Mouse (Mus musculus) hindbrain, embryonic 15.5 days (tissue): ENCODE results near the gene Tbkbp1. TPM values are rescaled to one million over a fixed set of nuclear protein-coding genes. Genes with fewer than 3 reads are reported as not detected.

Experiments
- ATAC-seq: fragments of 200-750 bp; cut with Nextera tagmentation; 2 replicates; pipeline ENCODE4 v1.8.0; 2017; ENCODE audit warnings: low read depth, moderate number of reproducible peaks, moderate TSS enrichment; ENCODE audit not compliant: low FRiP score
- H3K27ac ChIP-seq: fragments of 300-500 bp; sonication (generic); replicated peaks from 2 replicates; pipeline ENCODE4 v1.5.1; 2015; ENCODE audit warnings: mild to moderate bottlenecking, inconsistent platforms
- H3K27me3 ChIP-seq: fragments of 300-500 bp; sonication (generic); 2 replicates; pipeline ENCODE4 v1.6.1; 2015; ENCODE audit warnings: control low read depth, inconsistent platforms
- H3K36me3 ChIP-seq: fragments of 300-500 bp; sonication (generic); 2 replicates; pipeline ENCODE4 v1.6.1; 2015; ENCODE audit warnings: control low read depth, inconsistent platforms
- H3K4me1 ChIP-seq: fragments of 300-500 bp; sonication (generic); replicated peaks from 2 replicates; pipeline ENCODE4 v1.6.1; 2015; ENCODE audit warnings: control low read depth, inconsistent platforms
- H3K4me2 ChIP-seq: fragments of 300-500 bp; sonication (generic); 2 replicates; pipeline ENCODE4 v1.6.1; 2015; ENCODE audit warnings: moderate library complexity, mild to moderate bottlenecking, inconsistent platforms
- H3K4me3 ChIP-seq: fragments of 300-500 bp; sonication (generic); 2 replicates; pipeline ENCODE4 v1.5.1; 2015; ENCODE audit warnings: mild to moderate bottlenecking, inconsistent platforms
- H3K9ac ChIP-seq: fragments of 300-500 bp; sonication (generic); 2 replicates; pipeline ENCODE4 v1.6.1; 2015; ENCODE audit warnings: inconsistent platforms
- H3K9me3 ChIP-seq: fragments of 300-500 bp; sonication (generic); 2 replicates; pipeline ENCODE4 v1.6.1; 2016; ENCODE audit warnings: control low read depth, inconsistent platforms
- WGBS: fragments of 180-500 bp; shearing (Covaris S2); methylation state at CpG from one replicate; pipeline ENCODE4 v1.1.7; 2015; 5-methylcytosine and 5-hydroxymethylcytosine counted together
- polyA plus RNA-seq: library from polyadenylated mRNA; unstranded; fragments of >200 nt; fragmentation: Nextera tagmentation; extraction: Ambion mirVana; gene quantifications from 2 replicates; pipeline ENCODE4 v1.2.1, GENCODE M21; 2015

The Tbkbp1 gene
- polyA plus RNA-seq, 1 experiment from 2014 or later: 11.1 TPM

DNA sequence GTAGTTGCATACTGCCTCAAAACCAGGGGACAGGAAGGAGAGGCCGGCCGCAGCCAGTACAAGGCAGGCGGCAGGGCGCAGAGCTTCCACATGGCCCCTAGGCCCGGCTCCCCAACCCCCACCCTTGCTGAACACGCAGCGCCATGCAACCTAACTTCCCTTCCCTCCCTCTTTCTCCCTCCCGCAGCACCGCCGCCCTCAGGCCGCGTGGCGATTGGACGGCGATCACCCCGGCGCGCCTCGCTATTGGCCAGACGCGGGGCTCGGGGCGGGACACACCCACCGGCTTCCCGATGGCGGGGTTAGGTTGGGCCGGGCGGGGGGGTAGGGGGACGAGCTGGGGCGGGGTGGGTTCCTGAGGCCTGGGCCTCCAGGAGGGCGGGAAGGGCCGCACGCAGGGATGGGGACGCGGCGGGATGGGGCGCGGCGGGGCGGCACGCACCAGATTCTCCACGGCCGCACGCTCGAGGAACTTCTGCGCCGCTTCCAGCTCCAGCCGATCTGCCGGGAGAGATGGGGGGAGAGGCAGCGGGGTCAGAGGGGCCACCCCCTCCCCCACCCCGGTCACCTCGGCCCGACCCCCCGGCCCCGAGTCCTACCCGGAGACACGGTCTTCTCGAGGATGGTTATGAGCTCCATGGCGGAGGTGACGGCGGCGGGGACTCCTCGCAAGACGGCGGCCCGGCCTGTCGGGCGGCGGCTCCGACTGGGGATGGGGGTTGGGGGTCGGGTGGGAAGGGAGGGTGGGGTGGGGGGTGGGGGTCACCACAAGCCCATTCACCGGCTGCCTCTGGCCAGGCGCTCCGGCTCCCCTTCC lies 35.9 kb upstream of the Tbkbp1 start:
- peak overlapping the region; percentile 95 for H3K27ac ChIP-seq
- peak; percentile 81 for ATAC-seq
- peak overlapping the region; percentile 92 for H3K4me3 ChIP-seq
- peaks cover 39% of the 10 kb centered on the region for H3K4me1 ChIP-seq
- H3K9me3 ChIP-seq: no peaks in the 10 kb centered on the region
- WGBS: under 1% methylated on average over 51 of the region's 74 CpGs
- peaks cover 34% of the 10 kb centered on the region for H3K36me3 ChIP-seq
- H3K27me3 ChIP-seq: no peaks in the 10 kb centered on the region
- peak overlapping the region; percentile 88 for H3K4me2 ChIP-seq
- H3K9ac ChIP-seq: peak overlapping the region; percentile 85

DNA sequence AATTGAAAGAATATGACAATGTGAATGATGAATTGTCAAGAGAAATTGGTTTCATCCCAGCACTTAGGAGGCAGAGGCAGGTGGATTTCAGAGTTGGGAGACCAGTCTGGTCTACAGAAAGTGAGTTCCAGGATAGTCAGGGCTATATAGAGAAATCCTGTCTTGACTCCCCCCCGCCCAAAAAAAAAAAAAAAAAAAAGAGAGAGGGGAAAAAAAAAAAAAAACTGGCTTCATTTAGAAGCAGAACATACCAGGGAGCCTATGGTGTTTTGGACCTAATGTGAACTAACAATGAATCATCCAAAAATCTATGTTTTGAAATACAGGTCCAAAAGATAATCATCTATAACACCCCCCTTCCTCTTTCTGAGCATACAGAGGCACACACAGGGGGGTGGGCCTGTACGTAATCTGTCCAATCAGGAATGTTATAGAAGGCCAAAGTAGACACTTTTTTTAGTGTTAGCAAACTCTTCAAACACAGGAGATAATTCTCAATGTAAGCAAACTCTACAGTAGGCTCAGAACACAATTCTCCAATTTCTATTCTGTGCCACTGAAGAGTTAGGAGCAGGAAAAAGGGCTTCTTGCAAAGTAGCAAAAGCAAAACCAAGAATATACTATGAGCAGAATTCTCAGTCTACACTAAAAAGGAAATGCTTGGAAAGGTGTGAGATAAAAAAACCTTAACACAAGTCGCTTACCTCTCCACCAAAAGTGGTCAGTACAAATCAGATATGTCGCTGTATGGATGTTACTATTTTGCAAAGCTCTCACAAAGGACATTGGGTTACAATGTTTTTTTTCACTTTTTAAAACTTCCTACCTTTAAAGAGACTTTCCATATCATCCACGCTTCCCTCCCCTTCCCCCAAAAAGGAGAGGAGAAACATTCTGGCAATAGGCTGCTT lies 34.7 kb upstream of the Tbkbp1 start:
- 69% methylated on average over 5 of the region's 5 CpGs for WGBS
- Histone ChIP-seq H3K9me3 (no peaks in the 10 kb centered on the region), H3K27ac (no peak overlapping the region), H3K4me1 (peaks cover 39% of the 10 kb centered on the region), H3K27me3 (no peaks in the 10 kb centered on the region), H3K4me2 (peak overlapping the region; percentile 88), H3K36me3 (peaks cover 46% of the 10 kb centered on the region), H3K4me3 (peak overlapping the region; percentile 92), H3K9ac (peak overlapping the region; percentile 50; the same call in 1 of the 2 replicates)
- ATAC-seq: no peak

DNA sequence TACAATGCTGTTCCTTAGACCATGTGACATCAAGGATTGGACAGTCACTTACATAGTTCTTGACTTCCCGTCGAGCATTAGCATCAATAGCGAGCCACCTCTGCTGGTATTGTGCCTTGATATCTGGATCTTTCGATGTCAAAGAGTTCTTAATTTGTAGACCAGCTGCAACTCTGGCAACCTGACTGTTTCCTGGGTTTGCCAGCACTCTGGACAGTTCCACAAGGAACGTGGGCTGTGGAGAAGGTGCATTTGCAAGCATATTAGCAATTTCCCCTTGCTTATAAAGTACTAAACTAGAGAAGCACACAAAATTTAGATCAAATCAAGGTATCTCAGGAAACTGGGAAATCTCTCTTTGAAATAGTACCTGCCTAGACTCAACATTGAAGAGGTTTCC lies 33.6 kb upstream of the Tbkbp1 start:
- Histone ChIP-seq H3K4me1 (peaks cover 39% of the 10 kb centered on the region), H3K4me2 (no peak overlapping the region), H3K9ac (no peak overlapping the region), H3K36me3 (peaks cover 56% of the 10 kb centered on the region), H3K9me3 (no peaks in the 10 kb centered on the region), H3K27ac (no peak overlapping the region), H3K4me3 (no peak overlapping the region), H3K27me3 (no peaks in the 10 kb centered on the region)
- 84% methylated on average over 5 of the region's 5 CpGs for WGBS
- no peak for ATAC-seq

DNA sequence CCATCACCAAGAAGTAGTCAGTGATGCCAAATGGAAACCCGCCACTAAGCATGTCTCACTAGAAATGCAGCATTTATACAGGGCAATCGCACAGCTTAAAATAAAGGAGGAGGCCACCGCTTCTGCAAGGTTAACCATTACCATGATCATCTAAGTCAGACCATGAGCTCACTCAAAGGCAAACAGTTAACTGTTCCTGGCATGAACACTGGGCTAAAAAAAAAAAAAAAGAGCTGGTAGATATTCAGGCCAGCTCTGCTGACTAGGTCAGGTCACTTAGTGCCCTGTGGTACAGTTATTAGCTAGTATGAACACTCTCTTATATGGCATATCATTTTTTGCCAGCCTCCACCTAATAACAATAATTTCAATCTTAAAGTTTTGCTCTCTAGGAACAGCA lies 31.2 kb upstream of the Tbkbp1 start:
- 92% methylated on average over 3 of the region's 3 CpGs for WGBS
- ATAC-seq: no peak
- H3K27me3 ChIP-seq: no peaks in the 10 kb centered on the region
- no peaks in the 10 kb centered on the region for H3K9me3 ChIP-seq
- H3K4me2 ChIP-seq: no peak overlapping the region
- H3K4me1 ChIP-seq: peaks cover 28% of the 10 kb centered on the region
- no peak overlapping the region for H3K9ac ChIP-seq
- no peak overlapping the region for H3K4me3 ChIP-seq
- H3K36me3 ChIP-seq: peaks cover 78% of the 10 kb centered on the region
- H3K27ac ChIP-seq: no peak overlapping the region

DNA sequence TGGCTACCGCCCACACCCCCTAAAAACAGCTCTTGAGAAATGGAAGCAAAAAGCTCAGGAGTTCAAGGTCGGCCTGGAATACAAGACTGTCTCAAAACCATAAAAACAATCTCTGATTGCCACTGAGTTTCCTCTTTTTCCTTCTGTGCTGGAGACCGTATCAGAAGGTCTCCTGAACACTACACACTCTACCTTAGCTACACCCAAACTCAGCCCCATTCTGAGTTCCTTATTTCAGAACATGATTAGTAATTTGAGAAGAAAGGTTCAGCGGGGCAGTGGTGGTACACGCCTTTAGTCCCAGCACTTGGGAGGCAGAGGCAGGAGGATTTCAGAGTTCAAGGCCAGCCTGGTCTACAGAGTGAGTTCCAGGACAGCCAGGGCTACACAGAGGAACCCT lies 29.8 kb upstream of the Tbkbp1 start:
- Histone ChIP-seq H3K9me3 (no peaks in the 10 kb centered on the region), H3K4me3 (no peak overlapping the region), H3K27me3 (no peaks in the 10 kb centered on the region), H3K27ac (no peak overlapping the region), H3K36me3 (peaks cover 91% of the 10 kb centered on the region), H3K9ac (no peak overlapping the region), H3K4me1 (peaks cover 20% of the 10 kb centered on the region), H3K4me2 (no peak overlapping the region)
- no peak for ATAC-seq
- 88% methylated on average over 5 of the region's 5 CpGs for WGBS

DNA sequence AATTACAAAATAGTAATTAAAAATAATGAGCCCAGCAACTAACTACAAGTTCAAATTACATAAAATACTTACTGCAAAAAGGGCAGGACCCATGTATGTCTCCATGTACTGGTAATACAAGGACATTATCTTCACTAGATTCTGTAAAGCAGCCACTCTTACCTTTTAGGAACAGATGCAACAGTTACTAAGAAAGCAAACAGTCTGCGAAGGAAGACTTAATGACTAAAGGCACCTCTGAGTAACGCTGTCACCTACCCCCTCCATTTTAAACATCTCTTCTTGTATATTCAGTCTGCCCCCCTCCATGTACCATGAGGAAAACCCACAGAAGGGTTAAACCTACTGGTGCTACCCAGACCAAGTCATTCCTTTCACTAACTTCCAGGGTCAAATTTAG lies 26.9 kb upstream of the Tbkbp1 start:
- peaks cover 95% of the 10 kb centered on the region for H3K36me3 ChIP-seq
- no peak for ATAC-seq
- H3K9me3 ChIP-seq: no peaks in the 10 kb centered on the region
- no peak overlapping the region for H3K4me3 ChIP-seq
- WGBS: 97% methylated on average over 2 of the region's 2 CpGs
- no peaks in the 10 kb centered on the region for H3K4me1 ChIP-seq
- no peak overlapping the region for H3K4me2 ChIP-seq
- H3K9ac ChIP-seq: no peak overlapping the region
- H3K27me3 ChIP-seq: no peaks in the 10 kb centered on the region
- no peak overlapping the region for H3K27ac ChIP-seq

DNA sequence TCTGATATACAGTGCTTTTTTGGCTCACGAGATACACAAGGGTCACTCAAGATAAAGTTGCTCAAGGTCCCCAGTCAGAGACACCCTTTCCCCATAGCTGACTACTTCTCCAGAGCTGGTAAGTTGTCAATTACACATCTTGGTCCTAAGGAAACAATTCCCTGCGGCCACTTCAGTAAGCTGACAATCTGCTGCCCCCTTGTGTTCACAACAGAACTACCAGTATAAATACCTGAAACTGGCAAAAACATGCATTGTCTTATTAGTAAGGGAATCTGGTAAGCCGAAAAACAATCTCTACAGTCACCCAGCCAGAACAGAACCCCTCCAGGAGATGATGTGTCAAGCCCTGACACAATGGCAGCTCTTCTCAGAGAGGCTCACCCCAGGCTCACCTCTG lies 25.6 kb upstream of the Tbkbp1 start:
- Histone ChIP-seq H3K9me3 (no peaks in the 10 kb centered on the region), H3K4me2 (no peak overlapping the region), H3K4me1 (no peaks in the 10 kb centered on the region), H3K9ac (no peak overlapping the region), H3K27me3 (no peaks in the 10 kb centered on the region), H3K27ac (no peak overlapping the region), H3K4me3 (no peak overlapping the region), H3K36me3 (peaks cover 94% of the 10 kb centered on the region)
- no peak for ATAC-seq
- WGBS: 43% methylated on average over 3 of the region's 3 CpGs

DNA sequence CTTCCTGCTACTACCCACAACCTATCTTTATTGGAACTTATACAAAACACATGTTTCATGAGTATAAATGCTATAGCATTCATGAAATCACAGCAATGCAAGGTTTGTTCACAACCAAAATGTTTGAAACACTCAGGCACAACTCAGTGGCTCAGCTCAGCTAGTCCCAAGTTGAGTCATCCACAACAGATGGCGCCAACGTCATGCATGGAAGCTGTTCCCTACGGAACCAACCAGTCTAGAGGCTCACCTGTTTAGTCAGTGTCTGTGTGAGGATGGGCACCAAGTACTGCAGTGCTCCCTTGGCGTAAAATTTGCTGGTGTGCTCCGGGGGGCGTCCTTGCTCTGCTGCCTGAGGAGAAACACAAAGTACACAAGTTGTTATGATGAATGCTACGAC lies 24.2 kb upstream of the Tbkbp1 start:
- H3K4me1 ChIP-seq: no peaks in the 10 kb centered on the region
- 91% methylated on average over 7 of the region's 7 CpGs for WGBS
- H3K9me3 ChIP-seq: no peaks in the 10 kb centered on the region

DNA sequence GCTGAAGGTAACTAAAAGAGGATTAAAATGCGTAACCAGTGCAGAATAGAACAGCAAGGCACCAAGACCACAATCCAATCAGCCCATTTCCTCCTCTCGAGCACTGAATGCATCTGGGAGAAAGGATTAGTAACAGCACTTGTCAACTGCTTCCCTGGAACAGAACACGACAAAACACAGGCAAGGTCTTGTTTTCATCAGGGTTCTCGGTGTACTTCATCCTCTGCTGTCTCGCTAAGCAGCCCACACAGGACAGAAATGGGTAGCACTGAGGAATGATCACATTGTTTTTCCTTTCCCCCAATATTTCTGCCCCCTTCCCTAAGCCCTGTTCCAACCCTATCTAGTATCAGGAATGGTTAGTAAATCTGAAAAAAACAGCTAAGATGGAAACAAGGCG lies 9.0 kb upstream of the Tbkbp1 start:
- H3K36me3 ChIP-seq: peaks cover 73% of the 10 kb centered on the region
- H3K27me3 ChIP-seq: no peaks in the 10 kb centered on the region
- no peaks in the 10 kb centered on the region for H3K4me1 ChIP-seq
- H3K4me2 ChIP-seq: no peak overlapping the region
- H3K4me3 ChIP-seq: no peak overlapping the region
- no peaks in the 10 kb centered on the region for H3K9me3 ChIP-seq
- WGBS: 72% methylated on average over 6 of the region's 6 CpGs
- ATAC-seq: no peak
- no peak overlapping the region for H3K9ac ChIP-seq
- no peak overlapping the region for H3K27ac ChIP-seq

More for the DNA sequence above, 24.2 kb upstream of the Tbkbp1 start:
- no peak overlapping the region for H3K4me3 ChIP-seq
- H3K27me3 ChIP-seq: no peaks in the 10 kb centered on the region
- H3K9ac ChIP-seq: no peak overlapping the region
- H3K4me2 ChIP-seq: no peak overlapping the region
- H3K27ac ChIP-seq: no peak overlapping the region
- H3K36me3 ChIP-seq: peaks cover 94% of the 10 kb centered on the region
- no peak for ATAC-seq

DNA sequence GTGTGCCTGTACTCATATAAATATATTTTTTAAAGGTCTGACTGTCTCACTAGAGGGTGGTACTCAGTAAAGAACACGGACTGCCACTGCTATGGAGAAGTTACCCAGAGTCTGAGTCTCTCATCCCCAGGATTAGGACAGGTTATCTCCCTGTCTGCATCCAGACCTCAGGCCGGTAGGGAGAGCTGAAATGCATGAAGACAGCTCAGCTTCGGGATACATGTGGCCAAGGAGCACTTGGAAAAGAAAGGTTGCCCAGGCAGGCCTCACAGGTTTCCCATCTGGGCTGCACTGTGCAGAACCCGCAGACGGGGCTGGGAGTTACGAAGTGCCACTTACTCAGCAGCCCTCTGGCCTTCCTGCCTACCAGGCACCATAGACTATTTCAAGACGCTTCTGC lies 5.7 kb upstream of the Tbkbp1 start:
- Histone ChIP-seq H3K27ac (no peak overlapping the region), H3K4me1 (peaks cover 12% of the 10 kb centered on the region), H3K9me3 (no peaks in the 10 kb centered on the region), H3K4me3 (no peak overlapping the region), H3K4me2 (no peak overlapping the region), H3K9ac (no peak overlapping the region), H3K27me3 (no peaks in the 10 kb centered on the region), H3K36me3 (peaks cover 50% of the 10 kb centered on the region)
- 83% methylated on average over 7 of the region's 7 CpGs for WGBS
- no peak for ATAC-seq

DNA sequence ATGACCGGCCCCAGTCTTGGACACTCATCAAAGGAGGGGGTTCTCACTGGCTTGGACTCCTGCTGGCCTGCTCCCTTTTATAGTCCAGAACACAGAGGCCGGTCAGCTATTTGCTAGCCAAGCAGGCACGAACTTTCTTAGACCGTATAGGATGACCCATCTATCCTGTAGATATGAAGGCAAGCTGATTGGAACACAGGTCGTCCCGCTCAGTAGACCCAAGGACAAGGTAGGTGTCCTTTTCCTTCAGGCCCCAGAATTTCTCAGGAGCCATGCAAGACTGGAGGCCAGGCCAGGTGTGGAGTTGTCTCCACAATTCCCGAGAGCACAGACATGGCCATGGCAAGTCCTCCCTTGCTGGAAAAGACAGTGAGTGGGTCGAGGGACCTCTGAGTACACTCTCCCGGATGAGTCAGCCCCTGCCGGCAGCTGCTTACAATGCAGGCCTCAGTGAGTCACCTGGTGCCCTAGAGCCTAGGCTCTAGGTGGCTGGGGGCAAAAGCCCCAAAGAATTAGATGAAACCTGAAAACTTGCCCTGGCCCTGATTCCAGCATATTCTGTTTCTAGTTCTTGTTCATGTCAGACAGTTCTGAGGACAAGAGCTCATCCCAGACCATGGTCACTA lies 1.5 kb upstream of the Tbkbp1 start:
- Histone ChIP-seq H3K9me3 (no peaks in the 10 kb centered on the region), H3K27ac (peak overlapping the region; percentile 96; the same call in 1 of the 2 replicates)

DNA sequence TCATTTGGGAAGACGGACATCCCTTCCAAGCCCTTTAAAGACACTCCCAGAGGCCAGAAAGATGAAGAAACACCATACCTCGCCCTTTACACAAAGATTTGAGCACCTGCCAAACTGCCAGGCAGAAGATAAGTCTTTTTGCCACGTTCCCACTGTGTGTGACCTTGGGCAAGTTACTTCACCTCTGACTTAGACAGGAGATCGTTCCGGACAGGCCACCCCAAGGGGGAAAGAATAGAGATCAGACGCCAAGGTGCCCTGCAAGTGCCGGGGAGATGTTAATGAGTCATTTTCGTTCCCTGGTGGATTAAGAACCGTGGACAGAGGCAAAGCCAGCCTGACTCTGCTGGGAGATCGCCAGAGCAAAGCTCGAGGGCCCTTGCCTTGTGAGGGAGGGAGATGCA lies 730 bp upstream of the Tbkbp1 start:
- under 1% methylated on average over 11 of the region's 11 CpGs for WGBS
- Histone ChIP-seq H3K27ac (peak overlapping the region; percentile 96), H3K36me3 (peaks cover 15% of the 10 kb centered on the region), H3K4me1 (peaks cover 36% of the 10 kb centered on the region), H3K9me3 (no peaks in the 10 kb centered on the region), H3K4me3 (peak overlapping the region; percentile 95), H3K9ac (peak overlapping the region; percentile 89), H3K27me3 (no peaks in the 10 kb centered on the region), H3K4me2 (peak overlapping the region; percentile 85)
- ATAC-seq: no peak

More for the DNA sequence above, 1.5 kb upstream of the Tbkbp1 start:
- ATAC-seq: no peak
- H3K4me2 ChIP-seq: peak overlapping the region; percentile 85
- no peaks in the 10 kb centered on the region for H3K27me3 ChIP-seq
- 19% methylated on average over 10 of the region's 10 CpGs for WGBS
- H3K4me1 ChIP-seq: peaks cover 36% of the 10 kb centered on the region
- peaks cover 15% of the 10 kb centered on the region for H3K36me3 ChIP-seq
- peak overlapping the region; percentile 95 for H3K4me3 ChIP-seq
- H3K9ac ChIP-seq: no peak overlapping the region
